Mouse (Mus musculus): ENCODE results near the gene Socs7. TPM values are rescaled to one million over a fixed set of nuclear protein-coding genes. Genes with fewer than 3 reads are reported as not detected.

The Socs7 gene
- total RNA-seq, 1 experiment from 2014 or later = 13.6 TPM

- no peak; a peak in 1 of 4 replicates for ATAC-seq (replicated peaks in 1 of 2; ENCODE audit: insufficient read depth in 1 of 2, low FRiP score in 2 of 2, low TSS enrichment in 1 of 2, low read depth in 1 of 2, poor library complexity in 2 of 2, severe bottlenecking in 2 of 2)
These were observed 41.9 kb downstream of the Socs7 start for GRCm38 (mm10) chr11:97404184-97404760.

GRCm38 (mm10) chr11:97404761-97405190 is 42.4 kb downstream of the Socs7 start:
- ATAC-seq (replicated peaks in 1 of 2; ENCODE audit: insufficient read depth in 1 of 2, low FRiP score in 2 of 2, low TSS enrichment in 1 of 2, low read depth in 1 of 2, poor library complexity in 2 of 2, severe bottlenecking in 2 of 2) = no peak

- no peak for ATAC-seq (replicated peaks in 1 of 2; ENCODE audit: insufficient read depth in 1 of 2, low FRiP score in 2 of 2, low TSS enrichment in 1 of 2, low read depth in 1 of 2, poor library complexity in 2 of 2, severe bottlenecking in 2 of 2)
These were observed 44.0 kb downstream of the Socs7 start for GRCm38 (mm10) chr11:97406094-97406951.

GRCm38 (mm10) chr11:97407456-97407855 is 45.1 kb downstream of the Socs7 start:
- no peak for ATAC-seq (replicated peaks in 1 of 2; ENCODE audit: insufficient read depth in 1 of 2, low FRiP score in 2 of 2, low TSS enrichment in 1 of 2, low read depth in 1 of 2, poor library complexity in 2 of 2, severe bottlenecking in 2 of 2)

- peak; percentile 27 to 47; a peak in 2 of 4 replicates for ATAC-seq (replicated peaks in 1 of 2; ENCODE audit: insufficient read depth in 1 of 2, low FRiP score in 2 of 2, low TSS enrichment in 1 of 2, low read depth in 1 of 2, poor library complexity in 2 of 2, severe bottlenecking in 2 of 2)
These were observed 45.8 kb downstream of the Socs7 start for GRCm38 (mm10) chr11:97408171-97408570.

GRCm38 (mm10) chr11:97410958-97411357 is 48.6 kb downstream of the Socs7 start:
- no peak for ATAC-seq (replicated peaks in 1 of 2; ENCODE audit: insufficient read depth in 1 of 2, low FRiP score in 2 of 2, low TSS enrichment in 1 of 2, low read depth in 1 of 2, poor library complexity in 2 of 2, severe bottlenecking in 2 of 2)

- ATAC-seq (replicated peaks in 1 of 2; ENCODE audit: insufficient read depth in 1 of 2, low FRiP score in 2 of 2, low TSS enrichment in 1 of 2, low read depth in 1 of 2, poor library complexity in 2 of 2, severe bottlenecking in 2 of 2) = peak; percentile 38 to 68; a peak in 3 of 4 replicates
These were observed 49.8 kb downstream of the Socs7 start for GRCm38 (mm10) chr11:97412117-97412516.

- ATAC-seq (replicated peaks in 1 of 2; ENCODE audit: insufficient read depth in 1 of 2, low FRiP score in 2 of 2, low TSS enrichment in 1 of 2, low read depth in 1 of 2, poor library complexity in 2 of 2, severe bottlenecking in 2 of 2) = peak; percentile 24 to 43; a peak in 3 of 4 replicates
These were observed 50.5 kb downstream of the Socs7 start for GRCm38 (mm10) chr11:97412808-97413347.

- peak; percentile 56 to 67 for ATAC-seq (replicated peaks in 1 of 2; ENCODE audit: insufficient read depth in 1 of 2, low FRiP score in 2 of 2, low TSS enrichment in 1 of 2, low read depth in 1 of 2, poor library complexity in 2 of 2, severe bottlenecking in 2 of 2)
These were observed 53.0 kb downstream of the Socs7 start, which contains the start of gene Arhgap23 for GRCm38 (mm10) chr11:97415330-97415711. Gene Arhgap23 (plus strand): TSS chr11:97415533.

- no peak for ATAC-seq (replicated peaks in 1 of 2; ENCODE audit: insufficient read depth in 1 of 2, low FRiP score in 2 of 2, low TSS enrichment in 1 of 2, low read depth in 1 of 2, poor library complexity in 2 of 2, severe bottlenecking in 2 of 2)
These were observed 53.6 kb downstream of the Socs7 start for GRCm38 (mm10) chr11:97415712-97416636.

GRCm38 (mm10) chr11:97416637-97417035 is 54.3 kb downstream of the Socs7 start:
- ATAC-seq (replicated peaks in 1 of 2; ENCODE audit: insufficient read depth in 1 of 2, low FRiP score in 2 of 2, low TSS enrichment in 1 of 2, low read depth in 1 of 2, poor library complexity in 2 of 2, severe bottlenecking in 2 of 2) = no peak

- no peak for ATAC-seq (replicated peaks in 1 of 2; ENCODE audit: insufficient read depth in 1 of 2, low FRiP score in 2 of 2, low TSS enrichment in 1 of 2, low read depth in 1 of 2, poor library complexity in 2 of 2, severe bottlenecking in 2 of 2)
These were observed 56.6 kb downstream of the Socs7 start for GRCm38 (mm10) chr11:97418834-97419539.

- no peak for ATAC-seq (replicated peaks in 1 of 2; ENCODE audit: insufficient read depth in 1 of 2, low FRiP score in 2 of 2, low TSS enrichment in 1 of 2, low read depth in 1 of 2, poor library complexity in 2 of 2, severe bottlenecking in 2 of 2)
These were observed 57.2 kb downstream of the Socs7 start for GRCm38 (mm10) chr11:97419540-97419900.

GRCm38 (mm10) chr11:97422507-97422906 is 60.2 kb downstream of the Socs7 start:
- ATAC-seq (replicated peaks in 1 of 2; ENCODE audit: insufficient read depth in 1 of 2, low FRiP score in 2 of 2, low TSS enrichment in 1 of 2, low read depth in 1 of 2, poor library complexity in 2 of 2, severe bottlenecking in 2 of 2) = no peak

- ATAC-seq (replicated peaks in 1 of 2; ENCODE audit: insufficient read depth in 1 of 2, low FRiP score in 2 of 2, low TSS enrichment in 1 of 2, low read depth in 1 of 2, poor library complexity in 2 of 2, severe bottlenecking in 2 of 2) = 0 out of 4 replicates have a peak, but pooled peaks of 1 of the 2 experiments have one; percentile 4
These were observed 61.8 kb downstream of the Socs7 start for GRCm38 (mm10) chr11:97424092-97424692.

- ATAC-seq (replicated peaks in 1 of 2; ENCODE audit: insufficient read depth in 1 of 2, low FRiP score in 2 of 2, low TSS enrichment in 1 of 2, low read depth in 1 of 2, poor library complexity in 2 of 2, severe bottlenecking in 2 of 2) = no peak
These were observed 62.5 kb downstream of the Socs7 start for GRCm38 (mm10) chr11:97424802-97425201.
